Mouse (Mus musculus) cortical plate, adult 2 months (tissue): Measurements from ENCODE around the gene Agbl1.

Source experiments
- CTCF ChIP-seq: fragments of 200-500 bp; IDR thresholded peaks from 2 replicates; pipeline ENCODE4 v1.5.1; 2011; ENCODE audit warnings: mild to moderate bottlenecking, control low read depth, low read length; ENCODE audit not compliant: insufficient read depth; ENCODE audit errors: extremely low read depth
- POLR2A ChIP-seq: fragments of 200-500 bp; IDR thresholded peaks from 2 replicates; pipeline ENCODE4 v1.6.1; 2011; ENCODE audit warnings: mild to moderate bottlenecking, low read length, control low read depth; ENCODE audit not compliant: insufficient read depth; ENCODE audit errors: extremely low read depth

DNA sequence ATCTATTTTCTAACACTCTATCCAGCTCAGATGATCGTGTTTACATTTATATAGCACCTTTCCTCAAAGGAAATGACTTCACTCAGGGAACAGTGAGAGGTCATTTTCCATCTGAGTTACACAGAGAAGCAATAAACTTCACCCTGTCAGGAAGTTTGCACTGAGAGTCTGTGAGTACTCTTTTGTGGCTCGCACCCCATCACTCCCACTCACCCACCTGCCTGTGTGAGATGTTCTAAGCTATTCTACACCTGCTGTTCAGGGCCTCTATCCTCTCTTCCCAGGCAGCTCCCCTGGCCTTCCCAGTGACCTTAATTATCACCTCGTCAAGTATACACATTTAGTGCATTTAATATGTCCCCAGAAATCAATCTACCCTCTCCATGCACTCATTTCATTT is 580.3 kb downstream of the Agbl1 start:
- TF ChIP-seq CTCF: no peak
- TF ChIP-seq POLR2A: no peak
